Mouse (Mus musculus): Measurements from ENCODE around the gene Itpkb. TPM values are rescaled to one million over a fixed set of nuclear protein-coding genes. Genes with fewer than 3 reads are reported as not detected.

Gene Itpkb
- polyA plus RNA-seq, 1 experiment from 2014 or later = 6.2 TPM

- no peaks in the 10 kb centered on the region for H3K9me3 ChIP-seq
- H3K27me3 ChIP-seq (replicated peaks; ENCODE audit: low read depth, poor library complexity, severe bottlenecking) = no peaks in the 10 kb centered on the region
- H3K27ac ChIP-seq (replicated peaks) = no peak overlapping the region
- H3K36me3 ChIP-seq (replicated peaks) = peaks cover 22% of the 10 kb centered on the region
- DNase-seq (ENCODE audit: low spot score) = peak; percentile 35
- H3K4me1 ChIP-seq = peaks cover 42% of the 10 kb centered on the region
- WGBS = 60% methylated on average over 16 of the region's 16 CpGs
- H3K4me3 ChIP-seq = no peak overlapping the region
Measured at GRCm38 (mm10) chr1:180423008-180423639, 92.8 kb downstream of the Itpkb start.

- Histone ChIP-seq H3K4me3 (no peak overlapping the region), H3K36me3 (replicated peaks) (peaks cover 14% of the 10 kb centered on the region; the same call in 1 of the 2 replicates), H3K9me3 (no peaks in the 10 kb centered on the region), H3K4me1 (peaks cover 43% of the 10 kb centered on the region), H3K27ac (replicated peaks) (no peak overlapping the region), H3K27me3 (replicated peaks; ENCODE audit: low read depth, poor library complexity, severe bottlenecking) (no peaks in the 10 kb centered on the region)
- WGBS = 75% methylated on average over 3 of the region's 3 CpGs
- no peak for DNase-seq (ENCODE audit: low spot score)
Measured at GRCm38 (mm10) chr1:180423931-180424330, 93.6 kb downstream of the Itpkb start.

DNA sequence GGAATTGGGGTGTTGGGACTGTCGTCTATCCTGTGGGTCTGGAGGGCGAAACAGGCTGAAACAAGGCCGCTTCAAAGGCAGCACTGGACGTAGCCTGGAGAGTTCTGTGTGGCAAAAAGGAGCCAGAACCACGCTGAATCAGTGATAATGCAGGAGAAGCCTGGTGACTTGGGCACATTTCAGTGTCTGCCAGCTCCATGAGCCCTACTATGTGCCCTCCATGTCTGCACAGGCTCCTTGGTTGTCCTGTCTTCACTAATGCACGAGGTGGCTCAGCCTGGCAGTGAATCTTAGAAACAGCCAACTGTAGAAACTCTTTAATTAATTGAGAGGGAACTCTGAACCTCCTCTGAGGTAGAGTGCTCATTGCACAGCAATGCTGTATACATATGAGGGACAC, 96.1 kb downstream of the Itpkb start:
- no peaks in the 10 kb centered on the region for H3K27me3 ChIP-seq (replicated peaks; ENCODE audit: low read depth, poor library complexity, severe bottlenecking)
- H3K36me3 ChIP-seq (replicated peaks) = no peaks in the 10 kb centered on the region; the same call in 1 of the 2 replicates
- peaks cover 28% of the 10 kb centered on the region for H3K4me1 ChIP-seq
- no peak for DNase-seq (ENCODE audit: low spot score)
- WGBS = 80% methylated on average over 6 of the region's 6 CpGs
- no peaks in the 10 kb centered on the region for H3K9me3 ChIP-seq
- no peak overlapping the region for H3K4me3 ChIP-seq
- no peak overlapping the region; the same call in 1 of the 2 replicates for H3K27ac ChIP-seq (replicated peaks)

GRCm38 (mm10) chr1:180427685-180428084, 97.4 kb downstream of the Itpkb start:
- WGBS = 69% methylated on average over 10 of the region's 10 CpGs
- Histone ChIP-seq H3K27me3 (replicated peaks; ENCODE audit: low read depth, poor library complexity, severe bottlenecking) (peaks cover 9% of the 10 kb centered on the region; the same call in 1 of the 2 replicates), H3K36me3 (replicated peaks) (no peaks in the 10 kb centered on the region), H3K4me3 (no peak overlapping the region), H3K27ac (replicated peaks) (no peak overlapping the region), H3K4me1 (peaks cover 22% of the 10 kb centered on the region), H3K9me3 (no peaks in the 10 kb centered on the region)
- no peak for DNase-seq (ENCODE audit: low spot score)

DNA sequence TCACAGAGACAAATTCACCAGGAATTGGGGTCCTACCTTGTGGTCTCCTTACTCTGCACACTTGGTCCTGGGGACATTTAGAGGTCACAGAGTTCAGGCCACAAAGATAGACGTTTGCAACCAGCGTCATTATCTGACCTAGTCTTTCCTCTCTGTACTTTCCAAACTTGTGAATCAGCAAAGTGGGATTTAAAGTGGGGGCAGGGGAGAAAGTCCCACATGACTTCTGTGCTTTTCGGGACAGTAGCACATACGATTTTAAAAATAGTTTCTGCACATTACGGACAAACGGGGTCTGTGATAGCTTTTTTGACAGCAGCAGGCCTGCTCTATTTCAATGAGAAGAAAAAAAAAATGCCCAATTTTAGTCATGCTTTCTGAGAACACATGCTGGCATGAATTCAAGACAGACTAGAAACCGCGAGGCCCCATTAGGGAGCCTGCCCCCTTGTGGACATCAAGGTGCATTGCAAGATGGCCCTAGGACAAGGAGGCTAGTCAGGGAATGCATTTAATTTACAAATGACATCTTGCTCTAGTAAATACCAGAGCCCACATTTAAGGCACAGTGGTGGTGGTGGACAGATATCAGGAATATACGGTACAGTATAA, 97.9 kb downstream of the Itpkb start:
- no peaks in the 10 kb centered on the region for H3K9me3 ChIP-seq
- WGBS = 35% methylated on average over 9 of the region's 9 CpGs
- peak; percentile 72 for DNase-seq (ENCODE audit: low spot score)
- H3K4me1 ChIP-seq = peaks cover 25% of the 10 kb centered on the region
- H3K27ac ChIP-seq (replicated peaks) = no peak overlapping the region
- H3K27me3 ChIP-seq (replicated peaks; ENCODE audit: low read depth, poor library complexity, severe bottlenecking) = peaks cover 9% of the 10 kb centered on the region; the same call in 1 of the 2 replicates
- no peaks in the 10 kb centered on the region for H3K36me3 ChIP-seq (replicated peaks)
- no peak overlapping the region for H3K4me3 ChIP-seq

GRCm38 (mm10) chr1:180428871-180429270, 98.6 kb downstream of the Itpkb start:
- Histone ChIP-seq H3K36me3 (replicated peaks) (no peaks in the 10 kb centered on the region), H3K9me3 (no peaks in the 10 kb centered on the region), H3K4me3 (no peak overlapping the region), H3K27ac (replicated peaks) (no peak overlapping the region), H3K4me1 (peaks cover 28% of the 10 kb centered on the region), H3K27me3 (replicated peaks; ENCODE audit: low read depth, poor library complexity, severe bottlenecking) (peaks cover 9% of the 10 kb centered on the region; the same call in 1 of the 2 replicates)
- no peak for DNase-seq (ENCODE audit: low spot score)
- WGBS = 86% methylated on average over 8 of the region's 8 CpGs

GRCm38 (mm10) chr1:180429819-180430218, 99.5 kb downstream of the Itpkb start:
- H3K4me1 ChIP-seq = peaks cover 34% of the 10 kb centered on the region
- 77% methylated on average over 5 of the region's 5 CpGs for WGBS
- H3K27me3 ChIP-seq (replicated peaks; ENCODE audit: low read depth, poor library complexity, severe bottlenecking) = peaks cover 12% of the 10 kb centered on the region; the same call in 1 of the 2 replicates
- no peaks in the 10 kb centered on the region for H3K9me3 ChIP-seq
- no peaks in the 10 kb centered on the region for H3K36me3 ChIP-seq (replicated peaks)
- no peak for DNase-seq (ENCODE audit: low spot score)
- no peak overlapping the region for H3K27ac ChIP-seq (replicated peaks)
- H3K4me3 ChIP-seq = no peak overlapping the region

GRCm38 (mm10) chr1:180431833-180432232, 101.5 kb downstream of the Itpkb start:
- DNase-seq (ENCODE audit: low spot score) = no peak
- Histone ChIP-seq H3K9me3 (no peaks in the 10 kb centered on the region), H3K27me3 (replicated peaks; ENCODE audit: low read depth, poor library complexity, severe bottlenecking) (peaks cover 15% of the 10 kb centered on the region; the same call in 1 of the 2 replicates), H3K4me1 (peaks cover 39% of the 10 kb centered on the region), H3K4me3 (no peak overlapping the region), H3K36me3 (replicated peaks) (no peaks in the 10 kb centered on the region), H3K27ac (replicated peaks) (no peak overlapping the region)
- 75% methylated on average over 12 of the region's 12 CpGs for WGBS

DNA sequence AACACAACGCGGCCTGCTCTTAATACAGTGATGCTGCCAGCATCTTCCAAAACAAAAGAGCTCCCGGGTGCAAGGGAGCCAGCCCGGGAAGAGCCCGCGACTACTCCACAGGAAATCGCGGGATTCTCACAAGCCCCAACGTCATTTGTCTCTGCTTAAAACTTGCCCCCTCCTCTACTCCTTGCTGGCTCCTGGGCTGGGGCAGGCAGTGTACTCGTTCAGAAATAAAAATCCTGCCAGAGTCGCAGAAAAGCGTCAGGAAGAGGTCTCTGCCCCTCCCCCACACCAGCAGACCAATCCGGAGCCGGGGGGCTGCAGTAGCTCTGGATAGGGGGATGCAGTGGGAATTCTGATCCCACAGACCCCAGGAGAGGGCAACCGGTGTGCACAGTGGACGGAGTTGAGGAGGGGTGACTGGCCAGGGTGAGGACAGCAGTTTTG, 102.8 kb downstream of the Itpkb start:
- Histone ChIP-seq H3K9me3 (no peaks in the 10 kb centered on the region), H3K27me3 (replicated peaks; ENCODE audit: low read depth, poor library complexity, severe bottlenecking) (peaks cover 15% of the 10 kb centered on the region; the same call in 1 of the 2 replicates)

DNA sequence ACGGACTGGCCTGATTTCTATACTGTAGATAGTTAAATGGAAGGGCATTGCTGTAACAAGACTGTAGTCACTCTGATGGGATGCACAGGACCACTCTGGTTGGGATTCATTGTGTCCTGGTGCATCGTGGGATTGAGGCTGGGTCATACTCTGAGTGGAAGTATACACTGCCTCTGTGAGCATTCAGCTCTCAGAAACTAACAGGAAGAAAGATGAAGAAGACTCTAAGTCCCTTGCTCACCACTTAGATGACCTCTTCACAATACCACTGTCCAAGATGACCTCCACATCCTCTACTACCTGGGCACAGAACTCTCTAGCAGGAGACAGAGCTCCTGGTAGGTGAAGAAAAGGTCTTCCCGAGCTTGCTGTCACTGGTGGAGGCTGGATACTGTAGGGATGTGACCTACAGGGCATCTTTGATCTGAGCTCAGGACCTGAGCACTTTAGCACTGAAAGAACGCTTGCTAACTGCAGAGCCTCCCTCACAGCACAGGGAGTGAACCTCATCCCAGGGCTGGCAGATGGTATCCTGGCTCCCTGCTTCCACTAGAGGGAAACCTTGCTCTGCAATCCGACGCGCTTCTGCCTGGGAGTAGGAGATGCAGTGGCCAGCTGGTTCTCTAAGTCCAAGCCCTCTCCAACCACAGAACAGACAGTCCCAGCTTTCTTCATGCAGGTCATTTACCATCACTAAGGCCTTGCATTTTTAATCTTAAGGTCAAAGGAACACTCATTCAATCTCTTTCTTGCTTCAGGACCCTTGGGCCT, 103.7 kb downstream of the Itpkb start:
- DNase-seq (ENCODE audit: low spot score) = peak; percentile 83
- no peaks in the 10 kb centered on the region for H3K9me3 ChIP-seq
- no peaks in the 10 kb centered on the region for H3K36me3 ChIP-seq (replicated peaks)
- peaks cover 33% of the 10 kb centered on the region for H3K4me1 ChIP-seq
- H3K27ac ChIP-seq (replicated peaks) = peak overlapping the region; percentile 83; the same call in 1 of the 2 replicates
- H3K4me3 ChIP-seq = no peak overlapping the region; the same call in 1 of the 2 replicates
- H3K27me3 ChIP-seq (replicated peaks; ENCODE audit: low read depth, poor library complexity, severe bottlenecking) = peaks cover 15% of the 10 kb centered on the region; the same call in 1 of the 2 replicates
- WGBS = 19% methylated on average over 7 of the region's 7 CpGs

More for the DNA sequence above, 102.8 kb downstream of the Itpkb start:
- 1% methylated on average over 16 of the region's 16 CpGs for WGBS
- peak; percentile 80 for DNase-seq (ENCODE audit: low spot score)
- Histone ChIP-seq H3K4me3 (peak overlapping the region; percentile 56), H3K4me1 (peaks cover 34% of the 10 kb centered on the region), H3K36me3 (replicated peaks) (no peaks in the 10 kb centered on the region), H3K27ac (replicated peaks) (peak overlapping the region; percentile 83)

DNA sequence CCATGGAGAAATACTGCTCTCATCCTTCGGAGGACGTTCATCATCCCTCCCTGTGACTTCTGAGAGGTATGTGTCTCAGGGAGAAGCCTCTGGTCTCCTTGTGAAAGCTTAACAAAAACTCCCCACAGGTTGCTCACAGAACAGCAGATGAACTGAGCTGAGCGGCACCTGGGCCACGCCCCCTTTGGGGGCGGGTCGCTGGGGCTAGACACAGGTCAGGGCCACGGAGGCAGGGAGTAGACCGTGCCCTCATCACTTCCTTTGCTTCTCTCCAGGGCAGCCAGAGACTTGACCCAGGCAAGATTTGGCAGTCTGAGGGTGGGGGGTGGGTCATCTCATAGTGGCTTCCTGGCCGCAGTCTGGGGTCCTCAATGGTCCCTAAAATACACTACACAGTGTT, 104.6 kb downstream of the Itpkb start:
- H3K4me3 ChIP-seq = peak overlapping the region; percentile 20; the same call in 1 of the 2 replicates
- peaks cover 33% of the 10 kb centered on the region for H3K4me1 ChIP-seq
- H3K36me3 ChIP-seq (replicated peaks) = no peaks in the 10 kb centered on the region
- H3K9me3 ChIP-seq = no peaks in the 10 kb centered on the region
- H3K27me3 ChIP-seq (replicated peaks; ENCODE audit: low read depth, poor library complexity, severe bottlenecking) = peaks cover 15% of the 10 kb centered on the region; the same call in 1 of the 2 replicates
- no peak overlapping the region; the same call in 1 of the 2 replicates for H3K27ac ChIP-seq (replicated peaks)
- DNase-seq (ENCODE audit: low spot score) = peak; percentile 55
- WGBS = 6% methylated on average over 9 of the region's 9 CpGs

DNA sequence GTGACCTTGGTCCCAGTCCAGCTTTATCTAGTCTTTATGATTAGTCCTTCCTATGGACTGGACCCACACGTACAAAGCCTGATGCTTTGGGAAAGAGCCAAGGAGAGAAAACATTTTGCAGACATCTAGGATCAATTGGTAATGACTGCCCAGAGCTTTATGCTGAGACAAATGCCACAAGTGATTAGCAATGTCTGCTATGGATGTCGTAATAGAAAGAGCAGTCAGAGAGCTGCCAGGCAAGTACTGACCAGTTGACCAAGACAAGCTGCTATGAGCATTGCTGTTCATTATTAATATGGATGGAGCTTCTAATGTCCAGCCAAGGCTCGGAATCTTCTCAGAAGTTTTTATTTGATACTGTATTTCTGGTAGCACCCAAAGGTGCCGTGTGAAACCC, 109.2 kb downstream of the Itpkb start:
- Histone ChIP-seq H3K4me1 (peaks cover 9% of the 10 kb centered on the region), H3K27ac (replicated peaks) (no peak overlapping the region), H3K9me3 (no peaks in the 10 kb centered on the region), H3K27me3 (replicated peaks; ENCODE audit: low read depth, poor library complexity, severe bottlenecking) (0 out of 2 replicates have a peak, but pooled peaks cover 6% of the 10 kb centered on the region), H3K4me3 (no peak overlapping the region), H3K36me3 (replicated peaks) (no peaks in the 10 kb centered on the region)
- DNase-seq (ENCODE audit: low spot score) = no peak
- 83% methylated on average over 4 of the region's 4 CpGs for WGBS
